Mouse (Mus musculus) 3134 (cell line): ENCODE results near the gene Irf7.

Source experiments
- DNase-seq: peaks from one replicate; pipeline ENCODE4 v3.0.0-alpha.2; 2011; ENCODE audit warnings: low spot score; ENCODE audit not compliant: insufficient read length; ENCODE audit errors: extremely low read depth

Irf7 gene

GRCm38 (mm10) chr7:141221249-141222125, 44.8 kb downstream of the Irf7 start:
- DNase-seq, result peak; percentile 99

DNA sequence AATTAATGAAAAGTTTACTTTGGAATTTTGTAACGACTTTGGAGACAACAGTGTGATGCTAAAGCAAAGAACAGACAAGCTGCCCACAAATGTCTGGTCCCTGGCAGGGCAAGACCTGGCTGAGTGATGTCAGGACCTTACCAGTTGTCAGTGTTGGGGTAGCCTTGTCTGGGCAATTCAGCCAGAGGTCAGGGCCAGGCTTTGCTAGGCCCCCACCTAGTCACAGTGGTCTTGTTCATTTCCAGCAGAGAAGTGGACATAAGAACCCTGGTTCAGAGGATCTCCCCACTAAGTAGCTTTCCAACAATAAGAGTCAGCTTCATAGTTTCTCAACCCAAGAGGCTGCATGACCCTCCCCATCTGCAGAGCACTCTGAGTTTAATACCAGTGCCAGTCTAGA, 45.9 kb downstream of the Irf7 start:
- no peak for DNase-seq

GRCm38 (mm10) chr7:141219558-141220099, 46.7 kb downstream of the Irf7 start:
- no peak for DNase-seq

- no peak for DNase-seq
Measured at GRCm38 (mm10) chr7:141218557-141219133, 47.6 kb downstream of the Irf7 start.

DNA sequence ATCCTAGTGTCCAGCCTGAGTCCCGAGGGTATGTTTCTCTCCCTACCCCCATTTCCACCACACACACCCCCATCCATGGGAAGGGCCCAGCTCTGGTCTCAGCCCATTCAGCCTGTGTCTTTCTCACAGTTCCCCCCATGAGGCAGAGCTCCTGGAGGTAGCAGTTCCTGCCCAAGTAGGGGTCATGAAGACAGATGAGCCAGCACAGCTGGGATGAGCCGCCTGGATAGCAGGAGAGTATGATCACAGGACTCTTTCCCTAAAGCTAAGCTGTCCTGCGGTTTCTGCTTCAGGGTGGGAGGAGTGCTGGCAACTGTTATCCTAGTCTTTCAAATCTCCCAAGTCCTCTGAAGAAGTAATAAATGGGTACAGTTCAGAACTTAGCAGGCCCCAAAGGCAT, 48.1 kb downstream of the Irf7 start:
- no peak for DNase-seq

GRCm38 (mm10) chr7:141217343-141218013, 48.8 kb downstream of the Irf7 start:
- DNase-seq, result peak; percentile 26

- DNase-seq, result peak; percentile 26
Measured at GRCm38 (mm10) chr7:141216894-141217293, 49.4 kb downstream of the Irf7 start.

GRCm38 (mm10) chr7:141215880-141216733, 50.2 kb downstream of the Irf7 start:
- DNase-seq, result peak; percentile 92

DNA sequence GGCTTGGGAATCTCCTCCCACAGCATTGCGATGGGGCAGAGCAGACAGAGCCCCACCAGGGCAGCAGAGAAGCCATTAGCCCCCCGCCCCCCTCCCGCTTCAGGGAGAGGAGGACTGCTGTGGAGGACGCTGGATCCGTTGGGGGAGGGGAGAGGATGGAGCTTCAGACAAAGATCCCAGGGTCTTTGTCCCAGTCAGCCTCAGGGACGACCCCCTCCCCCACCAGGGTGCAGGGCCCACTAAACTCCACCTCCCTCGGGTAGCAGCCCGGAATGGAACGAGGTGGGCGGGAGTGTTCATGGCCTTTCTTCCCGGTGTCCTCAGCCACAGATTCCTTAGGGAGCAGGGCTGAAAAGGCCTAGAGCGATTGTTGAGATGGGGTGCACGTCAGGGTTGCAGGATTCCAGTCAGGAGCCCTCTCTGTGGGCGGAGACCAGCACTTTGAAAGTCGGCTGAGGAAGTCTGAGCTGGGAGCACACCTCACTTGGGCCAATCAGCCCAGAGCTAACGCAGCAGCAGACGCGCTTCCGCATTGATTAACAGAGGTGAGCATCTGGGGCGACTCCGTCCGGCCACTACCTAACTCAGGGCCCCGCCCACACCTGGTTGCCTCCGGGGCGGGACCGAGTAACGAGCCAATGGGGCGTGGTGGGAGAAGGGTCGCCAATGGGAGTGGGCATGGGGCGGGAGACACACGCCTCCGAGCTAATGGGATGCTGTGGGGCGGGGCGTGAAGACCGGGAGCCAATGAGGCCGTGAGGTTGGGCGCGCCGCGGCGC, 51.0 kb downstream of the Irf7 start, which contains the start of gene Rassf7:
Gene Rassf7, plus strand, starts transcription at position 760 of the 779 bp plus-strand sequence.
- peak; percentile 95 for DNase-seq

DNA sequence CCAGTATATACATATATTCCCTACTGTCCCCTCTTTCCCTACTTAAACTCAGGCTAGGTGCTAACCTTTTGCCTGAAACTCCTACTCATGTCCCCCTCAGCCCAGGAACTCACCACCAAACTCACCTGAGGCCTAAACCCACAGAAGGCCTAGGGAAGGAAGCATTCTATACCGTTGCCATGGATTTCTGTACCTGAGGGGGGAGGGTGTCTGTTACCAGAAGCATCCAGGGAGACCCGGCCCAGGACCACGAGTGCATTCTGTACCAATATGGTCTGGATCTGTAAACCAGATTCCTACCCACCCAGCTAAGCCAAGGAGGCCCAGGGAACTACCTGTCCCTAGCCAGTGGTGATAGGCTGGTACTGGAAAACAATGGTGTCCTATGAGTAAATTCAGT, 52.0 kb downstream of the Irf7 start:
- no peak for DNase-seq

- DNase-seq, result no peak
Measured at GRCm38 (mm10) chr7:141213605-141214235, 52.6 kb downstream of the Irf7 start, which contains the start of gene Lmntd2. Gene Lmntd2 (minus strand): TSS chr7:141214080.

GRCm38 (mm10) chr7:141213133-141213532, 53.1 kb downstream of the Irf7 start:
- no peak for DNase-seq
